Mouse (Mus musculus): ENCODE results near the gene Pin1rt1.

Pin1rt1 gene

GRCm38 (mm10) chr2:104716279-104716678 lies at the start of gene Pin1rt1:
Gene Pin1rt1, minus strand, starts transcription at chr2:104716379.
- DNase-seq (ENCODE audit: low spot score) = no peak

GRCm38 (mm10) chr2:104764018-104764417 lies 47.8 kb upstream of the Pin1rt1 start:
- DNase-seq (ENCODE audit: low spot score) = no peak

GRCm38 (mm10) chr2:104763134-104763703 lies 47.0 kb upstream of the Pin1rt1 start:
- no peak for DNase-seq (ENCODE audit: low spot score)

GRCm38 (mm10) chr2:104750611-104751010 lies 34.4 kb upstream of the Pin1rt1 start:
- no peak for DNase-seq (ENCODE audit: low spot score)

- no peak for DNase-seq (ENCODE audit: low spot score)
Measured at GRCm38 (mm10) chr2:104748652-104749183, 32.5 kb upstream of the Pin1rt1 start.

GRCm38 (mm10) chr2:104746251-104746650 lies 30.1 kb upstream of the Pin1rt1 start:
- DNase-seq (ENCODE audit: low spot score) = no peak

- no peak for DNase-seq (ENCODE audit: low spot score)
Measured at GRCm38 (mm10) chr2:104743971-104744370, 27.8 kb upstream of the Pin1rt1 start.

GRCm38 (mm10) chr2:104743160-104743559 lies 27.0 kb upstream of the Pin1rt1 start:
- DNase-seq (ENCODE audit: low spot score) = no peak

GRCm38 (mm10) chr2:104742741-104743064 lies 26.5 kb upstream of the Pin1rt1 start, which contains the start of gene Depdc7:
Gene Depdc7, minus strand, starts transcription at chr2:104742878.
- peak; percentile 47 for DNase-seq (ENCODE audit: low spot score)

GRCm38 (mm10) chr2:104741896-104742740 lies 25.9 kb upstream of the Pin1rt1 start:
- DNase-seq (ENCODE audit: low spot score) = no peak

- DNase-seq (ENCODE audit: low spot score) = no peak
Measured at GRCm38 (mm10) chr2:104741015-104741758, 25.0 kb upstream of the Pin1rt1 start.

- no peak for DNase-seq (ENCODE audit: low spot score)
Measured at GRCm38 (mm10) chr2:104740248-104740949, 24.2 kb upstream of the Pin1rt1 start.

- DNase-seq (ENCODE audit: low spot score) = no peak
Measured at GRCm38 (mm10) chr2:104739691-104740090, 23.5 kb upstream of the Pin1rt1 start.

GRCm38 (mm10) chr2:104736241-104736640 lies 20.1 kb upstream of the Pin1rt1 start:
- DNase-seq (ENCODE audit: low spot score) = no peak

GRCm38 (mm10) chr2:104732562-104733256 lies 16.5 kb upstream of the Pin1rt1 start:
- no peak for DNase-seq (ENCODE audit: low spot score)

- no peak for DNase-seq (ENCODE audit: low spot score)
Measured at GRCm38 (mm10) chr2:104732033-104732444, 15.9 kb upstream of the Pin1rt1 start.

GRCm38 (mm10) chr2:104727369-104727768 lies 11.2 kb upstream of the Pin1rt1 start:
- no peak for DNase-seq (ENCODE audit: low spot score)

- DNase-seq (ENCODE audit: low spot score) = no peak
Measured at GRCm38 (mm10) chr2:104722021-104722420, 5.8 kb upstream of the Pin1rt1 start.

- DNase-seq (ENCODE audit: low spot score) = no peak
Measured at GRCm38 (mm10) chr2:104717827-104718226, 1.6 kb upstream of the Pin1rt1 start.

GRCm38 (mm10) chr2:104717231-104717735 lies 1.1 kb upstream of the Pin1rt1 start:
- no peak for DNase-seq (ENCODE audit: low spot score)

GRCm38 (mm10) chr2:104714254-104714691 lies 1.9 kb downstream of the Pin1rt1 start:
- DNase-seq (ENCODE audit: low spot score) = no peak

Measured in layer of hippocampus, adult 9-10 months (tissue).